Mouse (Mus musculus) small intestine, adult 2 months (tissue): Measurements from ENCODE around the gene Mcm8.

Experiments
- CTCF ChIP-seq: fragments of 200-500 bp; IDR thresholded peaks from 2 replicates; pipeline ENCODE4 v1.5.1; 2012; ENCODE audit warnings: low read depth, mild to moderate bottlenecking, control low read depth, inconsistent platforms, low read length, moderate library complexity, mixed read lengths; ENCODE audit not compliant: insufficient replicate concordance, insufficient read length; ENCODE audit errors: extremely low read depth
- POLR2A ChIP-seq: fragments of 200-500 bp; IDR thresholded peaks from 2 replicates; pipeline ENCODE4 v1.6.1; 2012; ENCODE audit warnings: low read depth, mild to moderate bottlenecking, control low read depth, inconsistent platforms, low read length, moderate library complexity

- TF ChIP-seq POLR2A: no peak
- no peak for TF ChIP-seq CTCF
These were observed 63.5 kb downstream of the Mcm8 start for GRCm38 (mm10) chr2:132879261-132880044.
